Mouse (Mus musculus): ENCODE data around the gene Cib1. TPM values are rescaled to one million over a fixed set of nuclear protein-coding genes. Genes with fewer than 3 reads are reported as not detected.

Gene Cib1
- total and polyA plus RNA-seq, 2 experiments from 2014 or later, result 22.3 to 30.6 TPM

- no peak for TF ChIP-seq CTCF (IDR thresholded peaks at IDR 0.05)
- Histone ChIP-seq H3K9ac (replicated peaks; ENCODE audit: low read length, poor library complexity, severe bottlenecking) (0 out of 2 replicates have a peak overlapping the region, but pooled peaks have one; percentile 81), H3K36me3 (ENCODE audit: insufficient read depth, low read length) (0 out of 2 replicates have a peak, but pooled peaks cover 3% of the 10 kb centered on the region), H3K4me3 (ENCODE audit: low read depth, low read length) (peak overlapping the region; percentile 77), H3K9me3 (ENCODE audit: low read length) (no peaks in the 10 kb centered on the region), H3K27me3 (ENCODE audit: insufficient read depth, low read length) (no peaks in the 10 kb centered on the region), H3K27ac (ENCODE audit: low read depth, low read length) (no peak overlapping the region), H3K4me2 (ENCODE audit: low read depth, low read length, poor library complexity, severe bottlenecking) (peak overlapping the region; percentile 79), H3K4me1 (ENCODE audit: insufficient read depth, low read length) (peaks cover 22% of the 10 kb centered on the region)
- ATAC-seq (ENCODE audit: low FRiP score) (no peak), DNase-seq (ENCODE audit: low spot score) (no peak)
- WGBS, result 74% methylated on average over 11 of the region's 11 CpGs
Measured at GRCm38 (mm10) chr7:80199851-80200587, 32.6 kb downstream of the Cib1 start.

DNA sequence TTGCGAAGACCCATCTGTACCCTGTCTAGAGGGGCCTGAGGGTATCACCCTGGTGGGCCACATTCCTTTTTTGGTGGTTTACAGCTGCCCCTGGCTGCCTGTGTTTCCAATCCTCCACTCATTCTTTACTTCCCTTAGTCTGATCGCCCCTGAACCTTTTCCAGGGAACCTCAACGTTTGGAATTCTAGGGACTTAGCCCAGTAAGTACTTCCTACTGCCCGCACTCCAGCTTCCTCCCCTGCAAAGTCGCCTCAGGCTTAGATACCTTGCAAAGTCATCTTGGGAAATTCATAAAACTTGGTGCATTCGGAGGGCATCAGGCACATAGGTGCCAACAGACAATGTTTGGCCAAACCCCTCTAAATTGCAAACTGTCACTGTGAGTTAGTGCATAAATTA lies 33.3 kb downstream of the Cib1 start:
- Histone ChIP-seq H3K4me2 (ENCODE audit: low read depth, low read length, poor library complexity, severe bottlenecking) (peak overlapping the region; percentile 79), H3K9me3 (ENCODE audit: low read length) (no peaks in the 10 kb centered on the region), H3K4me3 (ENCODE audit: low read depth, low read length) (peak overlapping the region; percentile 77), H3K4me1 (ENCODE audit: insufficient read depth, low read length) (peaks cover 26% of the 10 kb centered on the region), H3K9ac (replicated peaks; ENCODE audit: low read length, poor library complexity, severe bottlenecking) (peak overlapping the region; percentile 81), H3K36me3 (ENCODE audit: insufficient read depth, low read length) (0 out of 2 replicates have a peak, but pooled peaks cover 3% of the 10 kb centered on the region), H3K27ac (ENCODE audit: low read depth, low read length) (peak overlapping the region; percentile 89), H3K27me3 (ENCODE audit: insufficient read depth, low read length) (no peaks in the 10 kb centered on the region)
- no peak for ATAC-seq (ENCODE audit: low FRiP score)
- no peak for DNase-seq (ENCODE audit: low spot score)
- WGBS, result 30% methylated on average over 6 of the region's 6 CpGs
- no peak for TF ChIP-seq CTCF (IDR thresholded peaks at IDR 0.05)

- Histone ChIP-seq H3K27ac (ENCODE audit: low read depth, low read length) (peak overlapping the region; percentile 89), H3K36me3 (ENCODE audit: insufficient read depth, low read length) (0 out of 2 replicates have a peak, but pooled peaks cover 3% of the 10 kb centered on the region), H3K9ac (replicated peaks; ENCODE audit: low read length, poor library complexity, severe bottlenecking) (peak overlapping the region; percentile 81), H3K4me2 (ENCODE audit: low read depth, low read length, poor library complexity, severe bottlenecking) (peak overlapping the region; percentile 79), H3K4me3 (ENCODE audit: low read depth, low read length) (peak overlapping the region; percentile 77), H3K27me3 (ENCODE audit: insufficient read depth, low read length) (no peaks in the 10 kb centered on the region), H3K4me1 (ENCODE audit: insufficient read depth, low read length) (peaks cover 26% of the 10 kb centered on the region), H3K9me3 (ENCODE audit: low read length) (no peaks in the 10 kb centered on the region)
- no peak for TF ChIP-seq CTCF (IDR thresholded peaks at IDR 0.05)
- WGBS, result 2% methylated on average over 11 of the region's 11 CpGs
- DNase-seq (ENCODE audit: low spot score) (no peak), ATAC-seq (ENCODE audit: low FRiP score) (peak; percentile 1; the same call in 1 of the 2 replicates)
Measured at GRCm38 (mm10) chr7:80198863-80199262, 33.8 kb downstream of the Cib1 start.

DNA sequence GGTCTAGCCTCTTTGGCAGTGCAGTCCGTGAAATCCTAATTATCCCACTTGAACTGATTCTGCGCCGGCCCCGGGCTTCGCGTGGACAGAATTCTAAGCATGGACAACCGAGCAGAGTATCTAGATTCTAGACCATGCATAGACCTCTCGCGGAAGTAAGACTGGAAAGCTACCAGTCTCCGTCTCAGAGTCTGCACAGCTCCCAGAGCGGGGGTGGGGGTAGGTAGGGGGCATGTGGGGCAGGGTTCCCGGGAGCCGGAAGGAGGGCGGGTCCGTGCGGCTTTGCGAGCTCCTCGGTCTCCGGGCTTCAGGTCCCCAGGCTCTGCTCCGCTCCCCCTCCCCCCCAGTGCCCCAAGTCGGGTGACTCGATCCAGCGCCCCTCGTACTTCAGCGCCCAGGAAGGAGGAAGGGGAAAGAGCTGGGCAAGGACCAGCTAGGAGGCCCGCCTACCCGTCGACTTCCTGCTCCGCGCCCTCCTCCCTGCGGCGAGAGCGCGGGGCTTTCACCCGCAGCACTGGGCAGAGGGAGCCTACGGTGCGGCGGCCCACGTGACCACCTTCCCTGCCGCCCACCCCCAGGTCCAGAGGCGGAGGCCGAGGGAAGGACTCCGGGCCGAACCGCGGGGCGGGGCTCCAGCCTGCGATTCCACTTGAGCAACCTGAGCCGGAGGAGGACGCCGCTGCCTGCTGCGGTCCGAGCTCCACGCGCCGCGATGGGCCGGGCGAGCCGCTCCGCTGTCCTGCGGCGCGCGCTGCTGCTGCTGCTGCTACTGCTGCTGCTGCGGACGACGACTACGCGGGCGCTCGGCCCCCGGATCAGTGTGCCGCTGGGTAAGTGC lies 34.5 kb downstream of the Cib1 start:
- ATAC-seq (ENCODE audit: low FRiP score) (peak; percentile 91), DNase-seq (ENCODE audit: low spot score) (peak; percentile 84)
- Histone ChIP-seq H3K36me3 (ENCODE audit: insufficient read depth, low read length) (0 out of 2 replicates have a peak, but pooled peaks cover 3% of the 10 kb centered on the region), H3K27ac (ENCODE audit: low read depth, low read length) (peak overlapping the region; percentile 89), H3K4me2 (ENCODE audit: low read depth, low read length, poor library complexity, severe bottlenecking) (peak overlapping the region; percentile 79), H3K9ac (replicated peaks; ENCODE audit: low read length, poor library complexity, severe bottlenecking) (peak overlapping the region; percentile 81), H3K4me3 (ENCODE audit: low read depth, low read length) (peak overlapping the region; percentile 77), H3K9me3 (ENCODE audit: low read length) (no peaks in the 10 kb centered on the region), H3K4me1 (ENCODE audit: insufficient read depth, low read length) (peaks cover 26% of the 10 kb centered on the region), H3K27me3 (ENCODE audit: insufficient read depth, low read length) (no peaks in the 10 kb centered on the region)
- WGBS, result under 1% methylated on average over 45 of the region's 74 CpGs
- no peak for TF ChIP-seq CTCF (IDR thresholded peaks at IDR 0.05)

DNA sequence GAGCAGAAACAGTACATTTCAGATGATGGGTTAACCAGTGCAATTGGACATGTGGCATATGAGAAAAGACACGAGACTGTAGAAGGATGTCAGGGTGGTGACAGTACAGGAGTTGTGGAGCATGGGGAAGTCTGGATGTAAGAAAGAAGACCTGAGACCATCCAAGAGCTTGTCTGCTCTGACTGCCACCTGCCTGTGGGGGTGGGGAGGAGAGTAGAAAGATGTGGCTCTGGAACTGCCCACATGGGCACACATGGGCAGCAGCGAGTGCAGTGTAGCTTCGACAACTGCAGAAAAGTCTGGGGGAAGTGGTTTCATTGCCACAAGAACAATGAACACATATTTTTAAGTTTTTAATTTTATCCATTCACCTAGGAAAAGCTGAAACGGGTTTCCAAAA lies 35.2 kb downstream of the Cib1 start:
- H3K27ac ChIP-seq (ENCODE audit: low read depth, low read length), result peak overlapping the region; percentile 89
- TF ChIP-seq CTCF (IDR thresholded peaks at IDR 0.05), result peak; percentile 37
- peak overlapping the region; percentile 77 for H3K4me3 ChIP-seq (ENCODE audit: low read depth, low read length)
- ATAC-seq (ENCODE audit: low FRiP score) (no peak), DNase-seq (ENCODE audit: low spot score) (peak; percentile 51)
- H3K36me3 ChIP-seq (ENCODE audit: insufficient read depth, low read length), result no peaks in the 10 kb centered on the region
- peak overlapping the region; percentile 79 for H3K4me2 ChIP-seq (ENCODE audit: low read depth, low read length, poor library complexity, severe bottlenecking)
- no peaks in the 10 kb centered on the region for H3K9me3 ChIP-seq (ENCODE audit: low read length)
- WGBS, result 9% methylated on average over 4 of the region's 4 CpGs
- H3K4me1 ChIP-seq (ENCODE audit: insufficient read depth, low read length), result peaks cover 26% of the 10 kb centered on the region
- no peaks in the 10 kb centered on the region for H3K27me3 ChIP-seq (ENCODE audit: insufficient read depth, low read length)
- peak overlapping the region; percentile 81 for H3K9ac ChIP-seq (replicated peaks; ENCODE audit: low read length, poor library complexity, severe bottlenecking)

Data from midbrain, postnatal 0 days (tissue).